Mouse (Mus musculus) liver, adult 2 months (tissue): ENCODE measurements around the gene Eml2.

Experiments
- CTCF ChIP-seq: fragments of 200-500 bp; IDR thresholded peaks from 2 replicates; pipeline ENCODE4 v1.5.1; 2011; ENCODE audit warnings: low read depth, low read length, control low read depth
- POLR2A ChIP-seq: fragments of 200-500 bp; IDR thresholded peaks from 2 replicates; pipeline ENCODE4 v1.6.1; 2011; ENCODE audit warnings: low read length, control low read depth; ENCODE audit not compliant: insufficient read depth; ENCODE audit errors: extremely low read depth

GRCm38 (mm10) chr7:19236411-19236810 is 60.2 kb downstream of the Eml2 start:
- TF ChIP-seq CTCF (no peak), POLR2A (no peak)
